Mouse (Mus musculus) liver, postnatal 0 days (tissue): ENCODE data around the gene Fam120b. TPM values are rescaled to one million over a fixed set of nuclear protein-coding genes. Genes with fewer than 3 reads are reported as not detected.

ENCODE experiments used
- ATAC-seq: fragments of 200-750 bp; cut with Nextera tagmentation; 2 replicates; pipeline ENCODE4 v1.8.0; 2017; ENCODE audit warnings: mild to moderate bottlenecking, moderate library complexity
- DNase-seq: peaks from one replicate; pipeline ENCODE4 v3.0.0-alpha.2; 2016
- H3K27ac ChIP-seq: fragments of 300-500 bp; sonication (generic); 2 replicates; pipeline ENCODE4 v1.5.1; 2014; ENCODE audit warnings: antibody characterized with exemption, moderate library complexity, mild to moderate bottlenecking, low read depth
- H3K27me3 ChIP-seq: fragments of 300-500 bp; sonication (generic); 2 replicates; pipeline ENCODE4 v1.6.1; 2014; ENCODE audit warnings: low read length, control low read depth, mixed read lengths; ENCODE audit not compliant: insufficient read depth
- H3K36me3 ChIP-seq: fragments of 300-500 bp; sonication (generic); replicated peaks from 2 replicates; pipeline ENCODE4 v1.6.1; 2014; ENCODE audit warnings: mild to moderate bottlenecking, control low read depth, low read length, moderate library complexity, mixed read lengths; ENCODE audit not compliant: insufficient read depth
- H3K4me1 ChIP-seq: fragments of 300-500 bp; sonication (generic); 2 replicates; pipeline ENCODE4 v1.6.1; 2014; ENCODE audit warnings: antibody characterized with exemption, mild to moderate bottlenecking, control low read depth; ENCODE audit not compliant: insufficient read depth
- H3K4me2 ChIP-seq: fragments of 300-500 bp; sonication (generic); 2 replicates; pipeline ENCODE4 v1.6.1; 2014; ENCODE audit warnings: low read depth, mild to moderate bottlenecking, low read length, moderate library complexity, mixed read lengths
- H3K4me3 ChIP-seq: fragments of 300-500 bp; sonication (generic); 2 replicates; pipeline ENCODE4 v1.5.1; 2014; ENCODE audit warnings: low read depth, low read length
- H3K9ac ChIP-seq: fragments of 300-500 bp; sonication (generic); replicated peaks from 2 replicates; pipeline ENCODE4 v1.6.1; 2014; ENCODE audit warnings: mild to moderate bottlenecking, moderate library complexity
- H3K9me3 ChIP-seq: fragments of 300-500 bp; sonication (generic); 2 replicates; pipeline ENCODE4 v1.6.1; 2016; ENCODE audit warnings: mild to moderate bottlenecking, control low read depth, low read length, mixed read lengths
- CTCF ChIP-seq: sonication (generic); IDR thresholded peaks from 2 replicates; pipeline ENCODE4 v1.5.1; 2016; ENCODE audit warnings: antibody characterized with exemption, low read depth
- EP300 ChIP-seq: IDR thresholded peaks from 2 replicates; pipeline ENCODE4 v1.6.1; 2016; ENCODE audit warnings: antibody characterized with exemption, low read depth, mild to moderate bottlenecking
- WGBS: fragments of 180-500 bp; shearing (Covaris S2); extraction: QIAGEN DNeasy Blood & Tissue Kit; methylation state at CpG from one replicate; pipeline ENCODE4 v1.1.7; 2014; ENCODE audit not compliant: insufficient replicate concordance; 5-methylcytosine and 5-hydroxymethylcytosine counted together
- polyA plus RNA-seq: library from polyadenylated mRNA; unstranded; fragments of >200 nt; fragmentation: Nextera tagmentation; extraction: Ambion mirVana; gene quantifications from 2 replicates; pipeline ENCODE4 v1.2.1, GENCODE M21; 2015

The Fam120b gene
- polyA plus RNA-seq, 1 experiment from 2014 or later, result 5.2 TPM

- no peak overlapping the region for H3K9ac ChIP-seq
- ATAC-seq (no peak), DNase-seq (no peak)
- H3K4me1 ChIP-seq, result no peaks in the 10 kb centered on the region
- WGBS, result 83% methylated on average over 12 of the region's 12 CpGs
- H3K27ac ChIP-seq, result no peak overlapping the region
- no peaks in the 10 kb centered on the region for H3K27me3 ChIP-seq
- no peaks in the 10 kb centered on the region for H3K9me3 ChIP-seq
- peaks cover 42% of the 10 kb centered on the region for H3K36me3 ChIP-seq
- H3K4me2 ChIP-seq, result no peak overlapping the region
- H3K4me3 ChIP-seq, result no peak overlapping the region
- TF ChIP-seq EP300 (no peak), CTCF (no peak)
Observed at GRCm38 (mm10) chr17:15416596-15417215, 20.7 kb downstream of the Fam120b start.

- ATAC-seq (peak; percentile 57), DNase-seq (no peak)
- 70% methylated on average over 8 of the region's 8 CpGs for WGBS
- H3K27ac ChIP-seq, result no peak overlapping the region
- H3K4me2 ChIP-seq, result no peak overlapping the region
- no peaks in the 10 kb centered on the region for H3K4me1 ChIP-seq
- no peak overlapping the region for H3K4me3 ChIP-seq
- TF ChIP-seq CTCF (peak; percentile 52), EP300 (no peak)
- 0 out of 2 replicates have a peak, but pooled peaks cover 3% of the 10 kb centered on the region for H3K9me3 ChIP-seq
- peaks cover 56% of the 10 kb centered on the region for H3K36me3 ChIP-seq
- no peaks in the 10 kb centered on the region for H3K27me3 ChIP-seq
- H3K9ac ChIP-seq, result no peak overlapping the region
Observed at GRCm38 (mm10) chr17:15419534-15419933, 23.5 kb downstream of the Fam120b start.

- ATAC-seq, result no peak
- H3K27me3 ChIP-seq, result no peaks in the 10 kb centered on the region
- H3K4me1 ChIP-seq, result no peaks in the 10 kb centered on the region
- H3K9ac ChIP-seq, result no peak overlapping the region
- no peak for DNase-seq
- WGBS, result 81% methylated on average over 8 of the region's 8 CpGs
- H3K9me3 ChIP-seq, result 0 out of 2 replicates have a peak, but pooled peaks cover 3% of the 10 kb centered on the region
- H3K27ac ChIP-seq, result no peak overlapping the region
- H3K4me3 ChIP-seq, result no peak overlapping the region
- TF ChIP-seq EP300, result no peak
- no peak for TF ChIP-seq CTCF
- H3K4me2 ChIP-seq, result no peak overlapping the region
- H3K36me3 ChIP-seq, result peaks cover 50% of the 10 kb centered on the region
Observed at GRCm38 (mm10) chr17:15420021-15420603, 24.1 kb downstream of the Fam120b start.

GRCm38 (mm10) chr17:15421446-15421845 lies 25.4 kb downstream of the Fam120b start:
- 88% methylated on average over 6 of the region's 6 CpGs for WGBS
- Histone ChIP-seq H3K9me3 (0 out of 2 replicates have a peak, but pooled peaks cover 3% of the 10 kb centered on the region), H3K4me2 (no peak overlapping the region), H3K4me3 (no peak overlapping the region), H3K9ac (no peak overlapping the region), H3K27ac (no peak overlapping the region), H3K4me1 (no peaks in the 10 kb centered on the region), H3K36me3 (peaks cover 54% of the 10 kb centered on the region), H3K27me3 (no peaks in the 10 kb centered on the region)
- TF ChIP-seq CTCF (no peak), EP300 (no peak)
- ATAC-seq, result no peak
- DNase-seq, result no peak

GRCm38 (mm10) chr17:15422666-15423065 lies 26.7 kb downstream of the Fam120b start:
- Histone ChIP-seq H3K9me3 (0 out of 2 replicates have a peak, but pooled peaks cover 3% of the 10 kb centered on the region), H3K36me3 (peaks cover 50% of the 10 kb centered on the region), H3K9ac (no peak overlapping the region), H3K4me3 (no peak overlapping the region), H3K27ac (no peak overlapping the region), H3K27me3 (no peaks in the 10 kb centered on the region), H3K4me1 (no peaks in the 10 kb centered on the region), H3K4me2 (no peak overlapping the region)
- no peak for TF ChIP-seq CTCF
- TF ChIP-seq EP300, result no peak
- WGBS, result 83% methylated on average over 9 of the region's 9 CpGs
- DNase-seq (no peak), ATAC-seq (no peak)

- no peak overlapping the region for H3K4me3 ChIP-seq
- 0 out of 2 replicates have a peak, but pooled peaks cover 3% of the 10 kb centered on the region for H3K9me3 ChIP-seq
- TF ChIP-seq EP300, result no peak
- TF ChIP-seq CTCF, result no peak
- H3K27ac ChIP-seq, result no peak overlapping the region
- whole genome bisulfite sequencing, result 67% methylated on average over 8 of the region's 8 CpGs
- H3K4me2 ChIP-seq, result no peak overlapping the region
- ATAC-seq, result no peak; the same call in 1 of the 2 replicates
- no peak for DNase-seq
- peaks cover 46% of the 10 kb centered on the region for H3K36me3 ChIP-seq
- no peak overlapping the region for H3K9ac ChIP-seq
- no peaks in the 10 kb centered on the region for H3K27me3 ChIP-seq
- H3K4me1 ChIP-seq, result no peaks in the 10 kb centered on the region
Observed at GRCm38 (mm10) chr17:15423080-15423765, 27.2 kb downstream of the Fam120b start.
